Mouse (Mus musculus): ENCODE results near the gene BC017158.

- TF ChIP-seq CTCF (IDR thresholded peaks at IDR 0.05; ENCODE audit: extremely low read depth, insufficient read depth, low read length) (no peak), POLR2A (IDR thresholded peaks at IDR 0.05; ENCODE audit: extremely low read depth, insufficient read depth, low read length) (no peak)
These were observed 12.9 kb downstream of the BC017158 start for GRCm38 (mm10) chr7:128285060-128285459.

Data from cortical plate, adult 2 months (tissue).